Mouse (Mus musculus) right cerebral cortex, postnatal 14 days (tissue): ENCODE measurements at regions not wholly inside any gene's neighbourhood (a gene's known extent, or its start where the extent isn't known, plus 50 kb on each side); places are given as distances from the start of the nearest gene placed in this dataset.
A peak's percentile ranks its signal among the peaks of the same experiment; 100 is the strongest.

ENCODE experiments used
- DNase-seq: peaks from one replicate; pipeline ENCODE4 v3.0.0; 2022

DNA sequence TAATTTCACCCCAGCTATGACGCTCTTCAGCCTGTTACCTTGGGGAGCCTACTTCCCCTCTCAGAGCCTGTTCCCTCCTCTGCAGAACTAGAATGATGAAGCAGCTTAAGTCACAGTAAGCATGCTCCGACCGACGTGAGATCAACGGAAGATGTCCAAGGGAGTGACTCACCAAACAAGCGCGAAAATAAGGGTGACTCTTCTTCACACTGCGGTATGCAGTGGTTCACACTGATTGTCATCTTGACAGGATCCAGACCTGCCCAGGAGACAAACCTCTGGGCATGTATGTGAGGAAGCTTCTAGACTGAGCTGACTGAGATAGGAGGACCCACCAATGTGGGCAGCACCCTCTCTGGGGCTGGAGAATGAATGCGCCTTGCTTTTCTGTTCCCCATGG lies 116.3 kb upstream of the Tpm1 start:
- DNase-seq = no peak

DNA sequence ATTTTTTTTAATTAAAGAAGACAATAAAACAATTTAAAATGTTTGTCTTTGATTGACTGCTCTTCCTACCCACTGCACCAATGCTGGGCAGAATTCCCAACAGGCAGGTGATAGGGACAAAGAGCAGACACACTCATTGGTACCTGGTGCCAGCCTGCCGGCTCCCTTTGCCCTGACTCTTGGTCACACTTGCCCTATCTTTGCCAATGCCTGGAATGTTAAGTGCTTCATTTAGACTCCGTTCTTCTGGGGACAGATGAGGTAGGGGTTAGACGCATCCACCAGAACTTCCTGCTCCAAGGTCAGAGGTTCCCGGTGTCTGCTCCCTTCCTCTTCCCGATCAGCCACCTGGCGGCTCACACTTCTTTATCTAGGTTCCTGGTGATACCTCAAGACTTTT lies 114.5 kb upstream of the Tpm1 start:
- no peak for DNase-seq

DNA sequence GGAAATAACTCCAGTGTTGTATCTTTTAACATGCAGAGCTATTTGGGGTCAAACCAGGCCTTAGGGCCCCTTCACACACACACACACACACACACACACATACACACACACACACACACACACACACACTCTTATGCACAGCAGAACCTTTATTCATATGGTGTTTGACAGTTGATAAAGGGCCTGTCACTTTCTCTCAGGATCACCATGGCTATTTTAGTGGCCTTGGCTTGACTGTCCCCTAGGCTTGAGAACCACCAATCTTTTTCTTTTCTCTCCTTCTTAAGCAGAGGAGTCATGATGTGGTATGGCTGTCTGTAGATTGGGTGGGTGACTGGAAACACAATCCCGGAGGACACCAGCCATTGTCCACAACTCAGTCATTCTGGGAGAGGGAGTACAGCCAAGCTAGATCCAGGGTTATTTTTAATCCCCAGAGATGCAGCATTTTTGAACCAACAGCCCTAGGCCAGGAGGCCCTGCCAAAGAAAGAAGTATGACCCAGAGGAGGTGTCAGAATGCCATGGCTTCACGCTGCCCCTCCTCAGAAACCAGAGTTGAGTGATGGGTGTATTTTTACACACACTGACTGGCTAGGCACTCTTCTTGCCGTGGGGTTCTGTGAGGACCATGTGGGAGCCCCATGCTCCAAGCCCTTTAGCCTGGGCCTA lies 111.7 kb upstream of the Tpm1 start:
- no peak for DNase-seq

DNA sequence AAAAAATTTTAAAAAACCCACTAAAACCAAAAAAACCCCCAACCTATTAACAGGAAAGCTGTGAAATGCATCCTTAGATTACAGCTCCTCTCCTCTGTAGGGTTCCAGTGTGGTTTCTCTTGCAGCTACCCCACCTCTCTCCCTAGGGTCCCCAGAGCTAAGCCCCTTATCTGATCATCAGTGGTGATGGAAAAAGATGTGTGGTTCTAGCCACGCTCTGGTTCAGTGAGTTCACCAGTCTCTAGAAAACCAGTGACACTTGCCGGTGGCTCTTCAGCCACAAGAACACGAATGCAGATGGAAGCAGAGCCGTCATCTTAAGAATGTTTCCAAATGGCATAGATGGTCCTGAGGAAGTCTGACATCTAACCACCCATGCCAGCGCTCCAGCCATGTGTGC lies 111.1 kb upstream of the Tpm1 start:
- no peak for DNase-seq

DNA sequence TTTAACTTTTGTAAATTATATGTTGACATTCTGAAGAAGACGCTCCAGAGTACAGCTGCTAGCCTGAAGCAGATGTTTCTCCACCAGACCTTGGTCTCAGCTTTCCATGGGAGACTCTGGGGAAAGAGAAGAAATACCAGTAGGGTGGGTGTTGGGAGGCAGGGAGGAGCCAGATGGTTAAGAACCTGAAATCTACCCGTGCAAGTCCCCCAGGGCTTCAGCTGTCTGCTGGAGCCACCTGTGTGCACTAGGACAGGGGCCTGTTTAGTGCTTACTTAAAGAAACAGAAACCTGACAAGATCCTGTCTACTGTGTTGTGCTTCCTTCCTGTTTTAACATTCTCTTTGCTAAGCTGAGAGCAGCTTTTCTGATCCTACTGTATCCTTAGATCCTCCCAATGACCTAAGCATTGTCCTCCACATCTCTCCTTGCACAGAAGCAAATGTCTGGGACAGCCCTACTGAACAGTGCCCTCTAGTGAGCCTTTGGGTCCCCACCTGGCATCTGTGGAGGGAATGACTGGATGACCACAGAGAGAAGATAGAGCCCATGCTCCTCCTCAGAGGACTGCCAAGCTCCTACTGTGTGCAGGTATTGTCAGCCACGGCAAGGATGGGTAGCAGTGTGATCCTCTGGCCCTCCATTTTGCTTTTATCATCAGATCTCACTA lies 107.5 kb upstream of the Tpm1 start:
- DNase-seq = peak; percentile 20

DNA sequence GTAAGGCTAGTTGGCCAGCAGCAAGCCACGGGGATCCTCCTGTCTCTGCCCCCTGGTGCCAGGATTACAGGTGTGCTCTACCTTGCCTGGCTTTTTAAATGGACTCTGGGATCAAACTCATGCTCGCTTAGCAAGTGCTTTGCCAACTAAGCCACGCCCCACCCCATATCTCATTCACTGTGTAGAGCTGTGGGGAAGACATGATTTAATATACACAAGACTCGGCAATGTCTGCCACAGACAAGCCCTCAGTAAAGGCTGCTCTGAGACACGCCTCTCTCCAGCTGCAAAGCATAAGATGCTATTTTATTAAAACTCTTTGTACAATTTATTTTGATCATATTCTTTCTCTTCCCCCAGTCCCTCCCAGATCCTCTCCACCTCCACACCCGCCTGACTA lies 104.9 kb upstream of the Tpm1 start:
- DNase-seq = no peak

DNA sequence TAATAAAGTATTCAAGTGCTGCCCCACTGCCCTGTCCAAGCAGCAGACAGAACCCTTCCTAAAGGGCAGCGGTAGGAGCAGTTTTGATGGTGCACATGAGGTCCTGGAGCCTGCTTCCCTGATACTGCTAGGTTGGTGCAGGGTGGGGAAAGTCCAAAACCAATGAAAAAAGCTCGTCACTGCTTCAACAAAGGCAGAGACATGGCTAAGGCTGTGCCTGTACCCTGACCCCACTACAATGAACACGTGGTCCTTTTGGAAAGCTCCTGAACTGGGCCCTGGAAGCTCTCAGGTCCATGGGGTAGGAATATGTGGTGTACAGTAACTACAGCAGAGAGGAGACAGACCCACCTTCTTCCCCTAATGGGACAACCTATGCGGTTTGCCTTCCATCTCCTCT lies 104.1 kb upstream of the Tpm1 start:
- no peak for DNase-seq

DNA sequence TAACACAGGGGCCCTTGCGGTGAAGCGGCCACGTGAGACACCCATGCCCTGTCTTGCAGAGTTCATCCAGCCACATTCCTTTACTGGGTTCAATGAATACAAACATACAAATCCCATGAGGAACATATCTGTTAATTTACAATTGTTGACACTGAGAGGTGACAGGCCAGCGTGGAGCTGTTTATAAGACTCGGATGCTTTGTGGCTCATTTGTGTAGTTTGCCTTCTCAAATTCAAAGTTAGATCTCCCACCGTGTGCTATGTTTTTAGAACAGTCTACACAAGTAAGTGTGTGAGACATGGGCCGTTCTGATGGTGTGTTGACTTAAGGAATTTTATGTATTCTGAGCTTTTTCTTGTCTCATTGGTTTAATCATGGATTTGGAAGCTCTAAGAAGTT lies 98.5 kb upstream of the Tpm1 start:
- no peak for DNase-seq

DNA sequence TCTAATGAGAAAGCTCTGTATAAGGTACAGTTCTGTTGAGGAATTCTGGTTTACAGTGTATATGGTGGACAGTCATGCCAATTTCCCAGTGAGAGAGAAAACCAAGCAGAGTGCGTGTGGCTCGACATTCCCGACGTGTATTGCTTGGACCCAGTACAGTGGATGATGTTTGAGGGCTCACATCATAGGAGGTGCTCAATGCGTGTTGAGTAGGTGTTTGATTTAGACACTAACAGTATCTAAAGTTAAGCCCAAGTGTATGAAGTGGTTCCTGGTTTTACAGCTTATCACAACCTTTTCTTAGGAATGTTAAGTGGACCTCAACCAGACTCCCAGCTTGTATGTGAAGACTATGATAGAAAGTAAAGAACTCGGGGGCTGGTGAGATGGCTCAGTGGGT lies 96.2 kb upstream of the Tpm1 start:
- no peak for DNase-seq

DNA sequence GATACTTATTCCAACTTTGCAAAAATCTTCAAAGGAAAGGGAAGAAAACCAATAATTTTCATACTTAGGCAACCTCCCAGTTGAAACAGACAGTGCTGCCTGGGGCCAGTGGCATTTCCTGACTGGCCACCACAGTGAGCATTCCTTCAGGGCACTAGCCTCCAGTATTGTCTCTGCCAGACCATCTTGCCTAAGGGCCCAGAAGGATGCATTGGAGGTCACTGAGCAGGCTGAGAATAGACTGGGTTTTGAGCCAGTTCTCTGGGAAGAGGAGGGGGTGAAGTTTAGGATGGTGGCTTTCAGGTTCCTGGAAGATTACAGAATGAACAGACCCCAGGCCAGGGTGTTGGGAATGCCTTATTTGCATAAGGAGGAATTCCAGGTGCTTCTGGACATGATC lies 95.3 kb upstream of the Tpm1 start:
- no peak for DNase-seq

DNA sequence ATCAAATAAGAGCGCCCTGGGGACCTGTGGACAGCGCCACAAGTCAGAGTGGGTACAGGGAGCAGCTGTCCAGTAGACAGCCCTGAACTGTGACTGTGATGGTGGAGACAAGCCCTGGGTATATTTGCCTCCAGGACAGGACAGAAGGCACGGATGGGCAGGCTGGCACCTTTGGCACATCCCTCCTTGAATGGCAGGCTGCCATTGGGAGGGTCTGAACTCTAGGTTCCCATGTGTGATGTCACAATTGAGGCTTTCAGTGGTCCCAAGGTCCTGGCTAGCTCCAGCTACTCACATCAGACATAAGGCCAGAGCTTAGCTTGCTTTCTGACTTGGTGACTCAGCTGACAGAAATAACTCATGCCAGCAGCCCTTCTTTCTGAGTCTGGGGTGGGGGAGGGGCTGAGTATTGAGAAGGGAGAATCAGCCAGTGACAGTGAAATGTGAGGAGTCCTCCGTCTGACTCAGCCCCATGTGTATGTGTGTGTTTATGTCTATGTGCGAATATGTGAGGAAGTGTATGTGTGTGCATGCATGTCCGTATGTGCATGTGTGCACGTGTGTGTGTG lies 91.2 kb upstream of the Tpm1 start:
- DNase-seq = peak; percentile 44

DNA sequence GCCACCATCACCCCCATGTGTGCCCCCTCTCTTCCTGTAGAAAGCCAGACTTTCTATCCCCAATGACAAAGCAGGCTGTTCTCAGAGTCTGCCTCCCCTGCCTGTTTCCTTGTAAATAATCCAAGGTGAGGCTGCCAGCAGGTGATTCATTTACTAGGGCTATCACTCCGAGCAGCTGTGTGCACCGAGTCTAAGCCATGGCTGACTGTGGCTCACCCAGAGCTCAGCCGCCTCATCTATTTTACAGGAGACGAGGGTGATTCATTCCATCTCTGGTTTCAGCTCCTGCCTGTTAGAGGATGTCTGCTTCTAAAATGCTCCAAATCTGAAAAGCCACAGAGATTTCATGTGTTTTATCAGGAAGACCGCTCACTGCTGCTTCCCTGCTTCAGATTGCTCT lies 88.5 kb upstream of the Tpm1 start:
- no peak for DNase-seq

DNA sequence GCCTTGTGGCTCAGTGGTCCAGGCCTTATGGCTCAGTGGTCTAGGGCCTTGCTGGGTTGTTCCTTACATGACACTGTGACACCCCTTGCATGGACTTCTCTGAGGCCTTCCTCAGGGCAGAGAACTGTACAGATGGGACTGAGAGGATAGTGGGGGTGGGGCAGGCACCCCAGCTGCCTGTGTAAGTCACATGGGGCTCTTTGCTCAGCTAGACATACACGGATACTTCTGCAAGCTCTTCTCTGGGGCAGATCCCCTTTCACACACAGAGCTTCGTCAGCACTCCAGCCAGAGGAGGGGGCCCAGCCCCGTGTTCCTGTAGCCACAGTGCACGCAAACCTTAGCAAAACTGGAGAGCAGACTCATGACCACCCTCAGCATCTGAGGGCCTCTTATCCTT lies 87.9 kb upstream of the Tpm1 start:
- peak; percentile 30 for DNase-seq

DNA sequence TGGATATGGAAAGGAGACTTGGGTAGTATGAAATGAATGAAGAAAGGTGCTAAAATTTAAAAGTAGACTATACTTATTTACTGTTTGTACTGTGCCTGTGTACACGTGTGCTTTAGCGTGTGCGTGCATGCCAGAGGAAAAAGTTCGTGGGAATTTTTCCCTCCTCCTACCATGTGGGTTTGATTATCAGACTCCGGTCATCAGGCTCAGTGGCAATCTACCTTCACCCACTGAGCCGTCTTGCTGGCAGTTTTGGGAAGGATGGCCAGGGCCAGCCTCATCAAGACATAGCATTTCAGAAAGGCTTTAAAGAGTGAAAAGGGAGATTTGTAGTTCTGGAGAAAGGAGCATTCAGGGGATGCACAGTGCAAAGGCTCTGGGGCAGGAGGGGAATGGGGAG lies 87.0 kb upstream of the Tpm1 start:
- no peak for DNase-seq

DNA sequence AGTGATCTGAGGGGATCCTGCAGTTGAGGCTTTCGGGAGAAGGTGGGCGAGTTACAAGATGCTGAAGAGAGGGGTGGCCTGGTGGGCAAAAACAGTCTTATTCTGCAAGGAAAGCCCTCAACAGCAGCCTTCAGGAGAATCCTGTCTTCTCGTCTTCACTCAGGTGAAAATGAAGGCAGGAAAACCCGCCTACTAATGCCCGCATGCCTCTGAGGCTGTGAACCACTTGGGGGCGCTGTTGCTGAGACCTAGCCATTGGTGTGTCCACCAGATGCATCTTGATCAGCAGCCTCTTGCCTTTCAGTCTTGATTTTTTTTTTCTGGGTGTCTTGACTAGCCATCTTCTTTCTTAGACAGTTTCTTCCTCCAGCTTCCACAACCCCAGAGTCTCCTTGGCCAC lies 85.2 kb upstream of the Tpm1 start:
- DNase-seq = peak; percentile 23

DNA sequence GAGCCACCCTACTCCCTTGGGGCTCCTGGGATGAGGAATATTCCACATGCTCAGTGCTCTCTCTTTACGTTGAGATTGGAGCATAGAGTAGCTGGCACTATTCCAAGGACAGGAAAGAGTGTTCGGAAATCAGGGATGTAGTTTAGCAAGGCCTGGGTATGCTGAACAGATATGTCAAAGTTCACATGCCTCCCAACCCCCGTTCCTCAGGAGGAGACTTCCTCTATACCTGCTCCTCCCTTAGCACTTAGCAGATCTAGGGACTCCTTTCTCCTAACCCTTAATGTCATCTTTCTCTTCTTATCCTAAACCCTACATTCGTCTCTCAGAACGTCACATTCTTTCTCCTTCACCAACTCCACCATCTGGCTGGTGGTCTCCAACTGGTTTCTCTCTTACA lies 83.2 kb upstream of the Tpm1 start:
- no peak for DNase-seq

DNA sequence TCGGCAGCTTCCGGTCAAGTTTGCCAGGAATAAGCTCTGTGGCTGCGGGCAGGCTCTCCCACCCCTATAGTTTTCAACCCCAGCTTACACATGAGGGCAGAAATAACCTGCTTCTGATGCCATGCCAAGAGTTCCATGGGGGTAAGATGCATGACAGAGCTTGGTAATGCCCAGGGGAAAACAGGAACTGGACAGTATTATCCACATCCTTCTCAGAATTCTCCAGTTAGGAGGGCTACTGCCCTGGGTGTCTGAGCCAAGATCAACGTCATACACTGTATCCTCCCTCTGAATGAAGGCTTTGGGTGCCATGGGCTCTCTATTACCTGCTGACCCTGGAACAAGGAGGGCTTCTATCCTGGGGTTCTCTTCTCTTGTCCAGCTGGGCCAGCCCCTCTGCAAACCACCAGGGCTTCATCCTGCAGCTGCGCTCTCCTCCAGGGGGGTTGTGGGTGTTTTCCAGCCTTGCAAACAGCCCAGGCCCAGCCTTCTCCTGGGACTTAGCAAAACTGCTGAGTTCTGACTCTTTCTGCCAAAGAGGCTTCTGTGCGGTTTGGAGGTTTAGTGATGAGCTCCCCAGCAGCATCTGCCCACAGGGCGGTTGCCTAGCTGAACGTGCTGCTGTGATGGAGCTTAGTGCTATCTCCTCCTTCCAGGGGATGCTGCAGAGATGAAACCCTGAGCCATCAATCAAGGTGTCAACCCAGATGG lies 81.7 kb upstream of the Tpm1 start:
- peak; percentile 14 for DNase-seq

DNA sequence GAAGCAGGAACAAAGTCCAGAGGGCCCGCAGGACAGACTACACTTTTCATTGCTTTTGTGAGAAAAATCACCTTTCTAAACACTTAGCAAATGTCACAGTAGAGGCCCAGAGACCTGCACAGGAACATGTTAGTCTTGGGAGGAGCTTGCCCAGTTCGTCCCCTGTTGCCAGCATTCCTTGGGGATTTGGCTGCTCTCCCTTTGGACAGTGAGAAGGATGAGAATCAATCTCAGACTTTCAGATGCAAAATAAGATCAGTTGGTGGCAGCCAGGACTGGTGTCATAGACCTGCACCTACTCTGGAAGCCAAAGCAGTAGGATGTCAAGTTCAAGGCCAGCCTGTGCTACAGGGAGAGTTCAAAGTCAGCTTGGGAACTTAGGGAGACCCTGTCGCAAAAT lies 80.7 kb upstream of the Tpm1 start:
- DNase-seq = no peak

DNA sequence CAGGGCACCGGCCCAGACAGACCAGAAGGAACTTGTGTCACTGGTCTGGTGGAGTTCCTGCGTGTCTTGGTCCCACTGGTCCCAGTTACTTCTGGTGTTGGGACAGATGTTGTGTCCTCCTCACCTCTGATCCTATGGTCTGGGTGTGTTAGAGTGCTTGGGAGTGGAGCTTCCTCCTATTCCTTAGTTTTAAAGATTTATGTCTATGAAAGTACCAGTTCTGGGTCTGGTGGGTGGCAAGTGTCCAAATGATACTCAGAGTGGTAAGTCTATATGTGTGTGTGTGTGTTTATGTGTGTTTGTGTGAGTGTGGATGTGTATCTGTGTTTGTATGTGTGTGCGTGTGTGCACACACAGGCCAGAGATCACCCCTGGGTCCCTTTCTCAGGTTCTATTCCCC lies 79.9 kb upstream of the Tpm1 start:
- DNase-seq = no peak

DNA sequence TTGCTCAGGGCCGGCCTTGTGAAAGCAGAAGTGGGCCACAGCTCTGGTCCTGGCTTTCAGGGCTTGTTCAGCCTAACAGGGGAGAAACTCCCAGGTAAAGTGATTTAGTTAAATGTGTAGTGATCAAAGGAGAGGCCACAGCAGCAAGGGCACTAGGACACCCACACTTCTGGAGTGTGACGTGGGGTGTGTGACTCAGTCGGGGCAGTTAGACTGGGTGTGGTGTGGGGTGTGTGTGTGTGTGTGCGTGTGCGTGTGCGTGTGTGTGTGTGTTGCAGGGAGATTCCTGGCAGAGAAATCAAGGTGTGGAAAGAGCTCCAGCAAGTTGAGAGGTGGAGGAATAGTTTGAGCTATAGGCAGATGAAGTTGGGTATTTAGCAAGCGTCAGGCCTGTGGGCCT lies 72.5 kb upstream of the Tpm1 start:
- no peak for DNase-seq

DNA sequence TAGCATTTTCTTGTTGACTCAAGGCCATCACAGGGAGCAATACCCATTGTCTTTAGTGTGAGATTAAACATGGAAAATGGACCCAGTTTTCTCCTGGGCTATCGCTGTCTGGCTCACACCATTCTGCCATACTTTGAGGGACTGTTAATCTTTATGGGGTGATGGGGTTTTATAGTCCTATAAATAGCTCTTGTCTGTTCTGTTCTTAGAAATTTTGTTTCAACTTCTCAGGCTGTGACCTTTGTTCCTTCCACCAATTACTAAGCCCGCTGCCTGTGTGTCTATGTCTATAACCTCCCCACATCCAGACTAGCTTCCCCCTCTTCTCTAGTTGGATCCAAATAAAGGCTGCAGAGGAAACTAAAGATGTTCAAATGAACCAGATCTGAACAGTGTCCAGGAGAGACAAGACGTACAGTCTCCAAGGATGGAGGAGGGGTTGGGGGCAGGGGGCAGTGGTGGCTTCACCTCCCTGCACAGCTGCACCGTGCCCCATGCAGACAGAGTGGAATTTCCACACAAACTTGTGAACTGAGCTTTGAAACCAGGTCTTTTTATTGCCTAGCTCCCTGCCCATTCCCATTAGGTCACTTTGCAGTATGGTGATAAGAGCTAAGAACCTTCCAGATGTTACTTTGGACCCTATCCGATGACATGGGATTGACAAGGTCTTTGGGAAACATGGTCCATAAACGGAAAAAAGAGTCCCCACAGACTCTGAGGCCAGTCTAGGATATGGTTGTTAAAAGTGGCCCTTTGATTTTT lies 69.9 kb upstream of the Tpm1 start:
- DNase-seq = no peak

DNA sequence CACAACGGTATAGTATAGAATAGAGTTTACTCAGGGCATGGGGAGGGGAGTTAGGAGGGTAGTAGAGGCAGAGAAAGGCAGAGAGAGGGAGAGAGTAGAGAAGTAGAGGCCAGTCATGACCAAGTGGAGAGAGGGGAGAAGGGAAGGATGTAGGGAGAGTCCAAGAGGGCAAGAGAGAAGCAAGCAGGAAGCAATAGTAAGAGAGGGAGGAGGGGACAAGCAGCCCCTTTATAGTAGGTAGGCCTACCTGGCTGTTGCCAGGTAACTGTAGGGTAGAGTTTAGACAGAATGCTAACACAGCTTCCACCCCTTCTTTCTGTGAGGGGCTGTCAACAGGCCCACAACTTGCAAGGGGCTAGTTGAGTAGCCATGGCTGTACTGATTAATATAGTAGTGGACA lies 69.2 kb upstream of the Tpm1 start:
- no peak for DNase-seq

DNA sequence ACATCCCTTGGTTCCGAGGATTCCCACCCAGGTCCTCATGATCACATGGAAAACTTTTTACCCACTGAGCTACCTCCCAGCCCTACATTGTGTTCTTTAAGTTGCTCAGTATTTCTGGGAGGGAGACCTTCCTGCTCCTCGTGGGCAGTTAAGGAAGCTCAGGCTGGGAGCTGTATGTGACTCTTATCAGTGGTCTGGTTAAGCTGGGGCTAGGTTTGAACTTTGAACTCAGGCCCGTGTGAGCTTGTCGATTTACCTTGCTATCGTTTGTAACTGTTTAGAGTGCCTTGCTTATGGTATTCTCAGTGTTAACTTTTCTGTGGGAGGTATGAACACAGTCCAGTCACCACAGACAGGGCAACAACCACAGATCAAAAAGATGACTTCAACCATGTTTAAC lies 68.4 kb upstream of the Tpm1 start:
- DNase-seq = no peak
